Mouse (Mus musculus) midbrain, postnatal 0 days (tissue): ENCODE measurements around the gene Zfp872. TPM values are rescaled to one million over a fixed set of nuclear protein-coding genes. Genes with fewer than 3 reads are reported as not detected.

Experiments
- ATAC-seq: fragments of 200-750 bp; cut with Nextera tagmentation; 2 replicates; pipeline ENCODE4 v1.8.0; 2017; ENCODE audit warnings: moderate number of reproducible peaks, mild to moderate bottlenecking, moderate TSS enrichment, moderate library complexity; ENCODE audit not compliant: low FRiP score
- DNase-seq: peaks from one replicate; pipeline ENCODE4 v3.0.0-alpha.2; 2015; ENCODE audit warnings: low spot score
- H3K27ac ChIP-seq: fragments of 300-500 bp; sonication (generic); 2 replicates; pipeline ENCODE4 v1.5.1; 2014; ENCODE audit warnings: low read depth, mild to moderate bottlenecking, low read length, mixed read lengths
- H3K27me3 ChIP-seq: fragments of 300-500 bp; sonication (generic); 2 replicates; pipeline ENCODE4 v1.6.1; 2014; ENCODE audit warnings: low read length, control low read depth, mixed read lengths; ENCODE audit not compliant: insufficient read depth
- H3K36me3 ChIP-seq: fragments of 300-500 bp; sonication (generic); 2 replicates; pipeline ENCODE4 v1.6.1; 2014; ENCODE audit warnings: low read length, control low read depth, mixed read lengths; ENCODE audit not compliant: insufficient read depth
- H3K4me1 ChIP-seq: fragments of 300-500 bp; sonication (generic); 2 replicates; pipeline ENCODE4 v1.6.1; 2014; ENCODE audit warnings: mild to moderate bottlenecking, control low read depth, antibody characterized with exemption, low read length, mixed read lengths; ENCODE audit not compliant: insufficient read depth
- H3K4me2 ChIP-seq: fragments of 300-500 bp; sonication (generic); 2 replicates; pipeline ENCODE4 v1.6.1; 2014; ENCODE audit warnings: low read depth, mild to moderate bottlenecking, low read length, mixed read lengths; ENCODE audit not compliant: poor library complexity, severe bottlenecking
- H3K4me3 ChIP-seq: fragments of 300-500 bp; sonication (generic); 2 replicates; pipeline ENCODE4 v1.5.1; 2014; ENCODE audit warnings: low read depth, mild to moderate bottlenecking, low read length, moderate library complexity
- H3K9ac ChIP-seq: fragments of 300-500 bp; sonication (generic); replicated peaks from 2 replicates; pipeline ENCODE4 v1.6.1; 2014; ENCODE audit warnings: mild to moderate bottlenecking, low read length, moderate library complexity, mixed read lengths; ENCODE audit not compliant: poor library complexity, severe bottlenecking
- H3K9me3 ChIP-seq: fragments of 300-500 bp; sonication (generic); 2 replicates; pipeline ENCODE4 v1.6.1; 2016; ENCODE audit warnings: low read length, control low read depth
- CTCF ChIP-seq: IDR thresholded peaks from 2 replicates; pipeline ENCODE4 v1.5.1; 2016; ENCODE audit warnings: antibody characterized with exemption, mild to moderate bottlenecking
- WGBS: fragments of 180-500 bp; shearing (Covaris S2); extraction: QIAGEN DNeasy Blood & Tissue Kit; methylation state at CpG from one replicate; pipeline ENCODE4 v1.1.7; 2014; 5-methylcytosine and 5-hydroxymethylcytosine counted together
- polyA plus RNA-seq: library from polyadenylated mRNA; unstranded; fragments of >200 nt; fragmentation: Nextera tagmentation; extraction: Ambion mirVana; gene quantifications from 2 replicates; pipeline ENCODE4 v1.2.1, GENCODE M21; 2015
- total RNA-seq: library from RNA; depleted of rRNA; stranded (reverse); fragments of >200 nt; gene quantifications from 2 replicates; pipeline ENCODE4 v1.2.3, GENCODE M21; 2014; rRNA removed

The Zfp872 gene
- total RNA-seq = 0.22 and 2.0 TPM in 2 replicates
- 0.29 and 0.31 TPM in 2 replicates for polyA plus RNA-seq

- TF ChIP-seq CTCF = no peak
- H3K27me3 ChIP-seq = no peaks in the 10 kb centered on the region
- 0 out of 2 replicates have a peak, but pooled peaks cover 4% of the 10 kb centered on the region for H3K9me3 ChIP-seq
- no peaks in the 10 kb centered on the region for H3K4me1 ChIP-seq
- no peaks in the 10 kb centered on the region for H3K36me3 ChIP-seq
- H3K4me2 ChIP-seq = peak within 1 kb of the TSS; percentile 67
- peak within 1 kb of the TSS; percentile 42 for H3K4me3 ChIP-seq
- ATAC-seq (peak; percentile 93), DNase-seq (peak; percentile 65)
- peak within 1 kb of the TSS; percentile 44; the same call in 1 of the 2 replicates for H3K9ac ChIP-seq
- H3K27ac ChIP-seq = no peak within 1 kb of the TSS; the same call in 1 of the 2 replicates
- 23% methylated on average over 42 of the region's 43 CpGs for WGBS
These were observed at the start of gene Zfp872 for GRCm38 (mm10) chr9:22188025-22188611. Zfp872 (plus strand) TSS chr9:22188090.

- Histone ChIP-seq H3K27ac (no peak overlapping the region), H3K9me3 (no peaks in the 10 kb centered on the region), H3K4me1 (no peaks in the 10 kb centered on the region), H3K4me3 (no peak overlapping the region), H3K27me3 (no peaks in the 10 kb centered on the region), H3K36me3 (no peaks in the 10 kb centered on the region), H3K9ac (no peak overlapping the region), H3K4me2 (no peak overlapping the region)
- 23% methylated on average over 2 of the region's 2 CpGs for WGBS
- no peak for DNase-seq
- peak; percentile 90 for TF ChIP-seq CTCF
- no peak for ATAC-seq
These were observed 49.4 kb upstream of the Zfp872 start for GRCm38 (mm10) chr9:22138480-22138879.

- no peak for DNase-seq
- WGBS = 89% methylated on average over 5 of the region's 5 CpGs
These were observed 48.1 kb upstream of the Zfp872 start for GRCm38 (mm10) chr9:22139746-22140145.

GRCm38 (mm10) chr9:22143108-22144037, 44.5 kb upstream of the Zfp872 start:
- no peak overlapping the region for H3K4me3 ChIP-seq
- DNase-seq (peak; percentile 88), ATAC-seq (no peak)
- 50% methylated on average over 17 of the region's 17 CpGs for WGBS
- TF ChIP-seq CTCF = peak; percentile 93
- no peak overlapping the region for H3K9ac ChIP-seq
- no peak overlapping the region for H3K27ac ChIP-seq
- no peaks in the 10 kb centered on the region for H3K27me3 ChIP-seq
- no peaks in the 10 kb centered on the region for H3K9me3 ChIP-seq
- no peaks in the 10 kb centered on the region for H3K36me3 ChIP-seq
- H3K4me1 ChIP-seq = no peaks in the 10 kb centered on the region
- H3K4me2 ChIP-seq = no peak overlapping the region

More at GRCm38 (mm10) chr9:22139746-22140145, 48.1 kb upstream of the Zfp872 start:
- ATAC-seq = no peak
- Histone ChIP-seq H3K27me3 (no peaks in the 10 kb centered on the region), H3K4me2 (no peak overlapping the region), H3K36me3 (no peaks in the 10 kb centered on the region), H3K4me3 (no peak overlapping the region), H3K9me3 (no peaks in the 10 kb centered on the region), H3K27ac (no peak overlapping the region), H3K4me1 (no peaks in the 10 kb centered on the region), H3K9ac (no peak overlapping the region)
- TF ChIP-seq CTCF = no peak

GRCm38 (mm10) chr9:22144304-22144965, 43.5 kb upstream of the Zfp872 start:
- Histone ChIP-seq H3K36me3 (no peaks in the 10 kb centered on the region), H3K4me1 (no peaks in the 10 kb centered on the region), H3K9me3 (no peaks in the 10 kb centered on the region), H3K27ac (no peak overlapping the region), H3K9ac (no peak overlapping the region), H3K27me3 (no peaks in the 10 kb centered on the region), H3K4me3 (no peak overlapping the region), H3K4me2 (no peak overlapping the region)
- WGBS = 85% methylated on average over 7 of the region's 8 CpGs
- TF ChIP-seq CTCF = no peak
- no peak for ATAC-seq
- DNase-seq = no peak
